Mouse (Mus musculus): ENCODE measurements around the gene 4930415O20Rik.

4930415O20Rik gene

DNA sequence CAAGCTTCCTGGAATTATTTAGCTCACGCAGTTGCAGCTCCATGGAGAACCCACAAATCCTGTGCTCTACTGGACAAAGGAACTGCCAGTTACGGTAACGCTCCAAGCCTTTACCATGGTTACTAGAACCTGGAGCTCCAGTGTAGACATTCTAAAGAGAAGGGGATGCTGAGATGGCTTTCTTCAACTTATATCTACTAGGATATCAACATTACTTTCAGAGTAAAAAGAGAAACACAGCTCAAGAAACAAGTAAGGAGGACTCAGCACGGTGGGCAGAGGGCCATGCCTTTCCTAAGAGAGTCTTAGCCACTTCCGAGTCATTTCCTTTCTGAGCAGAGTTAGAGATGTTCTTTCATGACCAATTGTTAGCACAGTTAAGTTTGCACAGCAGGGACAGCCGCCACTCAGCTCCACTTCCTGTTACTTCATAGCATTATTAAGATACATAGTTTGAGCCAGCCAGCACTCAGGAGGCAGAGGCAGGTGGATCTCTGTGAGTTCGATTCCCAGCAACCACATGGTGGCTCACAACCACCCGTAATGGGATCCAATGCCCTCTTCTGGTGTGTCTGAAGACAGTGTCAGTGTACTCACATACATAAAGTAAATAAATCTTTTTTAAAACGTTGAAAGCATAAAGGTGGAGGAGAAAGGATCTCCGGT is at the start of gene 4930415O20Rik, which contains the start of gene Ccnt1:
Gene 4930415O20Rik (plus strand): TSS at position 132 of the 666 bp plus-strand sequence.
Gene Ccnt1 (minus strand): TSS at position 51 of the 666 bp plus-strand sequence.
- DNase-seq (ENCODE audit: low spot score): no peak

GRCm38 (mm10) chr15:98521245-98521644 is 49.6 kb upstream of the 4930415O20Rik start:
- no peak for DNase-seq (ENCODE audit: low spot score)

GRCm38 (mm10) chr15:98526057-98526456 is 44.7 kb upstream of the 4930415O20Rik start:
- DNase-seq (ENCODE audit: low spot score): no peak

DNA sequence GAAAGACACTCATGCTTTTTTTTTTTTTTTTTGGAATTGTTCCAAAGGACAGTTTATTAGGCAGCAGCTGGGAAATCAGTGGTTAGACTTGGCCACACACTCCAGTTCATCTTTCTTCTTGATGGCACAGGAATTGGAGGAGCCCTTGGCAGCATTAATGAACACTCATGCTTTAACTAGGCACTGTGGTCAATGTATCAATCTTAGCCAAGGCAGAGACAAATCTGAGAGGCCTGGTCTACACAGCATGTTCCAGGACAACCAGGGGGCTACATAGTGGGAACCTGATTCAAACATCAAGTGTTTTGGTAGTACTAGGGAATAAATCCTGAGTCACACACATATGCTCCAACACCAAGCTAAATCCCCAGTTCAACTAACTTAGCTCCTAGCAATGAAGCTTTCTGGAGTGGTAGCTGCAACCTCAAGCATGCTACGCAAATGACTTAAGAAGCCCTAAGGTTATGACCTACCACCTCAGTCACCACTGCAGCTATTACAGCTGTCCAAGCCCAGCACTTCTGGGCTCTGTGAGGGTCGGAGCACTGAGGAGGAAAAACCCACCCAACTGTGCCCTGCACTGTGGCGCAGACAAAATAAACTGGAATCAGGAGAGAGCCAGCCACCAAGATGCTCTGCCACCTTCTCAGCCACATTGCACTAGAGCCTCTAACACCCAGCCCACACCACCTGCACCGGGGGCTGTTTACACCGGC is 43.6 kb upstream of the 4930415O20Rik start:
- DNase-seq (ENCODE audit: low spot score): no peak

- no peak for DNase-seq (ENCODE audit: low spot score)
These were observed 42.7 kb upstream of the 4930415O20Rik start for GRCm38 (mm10) chr15:98528066-98528563.

DNA sequence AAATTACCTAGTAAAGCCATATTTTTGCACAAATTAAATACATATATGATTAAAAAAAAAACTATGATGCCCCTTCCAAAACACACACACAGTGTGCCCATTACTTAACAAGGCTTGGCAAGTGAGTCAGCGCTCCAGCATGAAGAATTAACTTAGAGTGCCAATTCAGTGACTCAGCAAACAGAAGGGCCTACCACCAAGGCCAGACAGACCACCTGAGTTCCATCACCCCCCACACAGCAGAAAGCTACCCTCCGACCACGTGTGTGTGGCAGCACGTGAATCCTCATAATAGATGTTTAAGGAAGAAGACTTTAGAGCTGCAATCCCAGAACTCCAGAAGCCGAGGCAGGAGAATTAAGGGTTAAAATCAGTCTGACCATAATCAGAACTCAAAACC is 38.5 kb upstream of the 4930415O20Rik start:
- DNase-seq (ENCODE audit: low spot score): no peak

- DNase-seq (ENCODE audit: low spot score): no peak
These were observed 37.7 kb upstream of the 4930415O20Rik start for GRCm38 (mm10) chr15:98533035-98533531.

GRCm38 (mm10) chr15:98533881-98534627 is 36.8 kb upstream of the 4930415O20Rik start, which contains the start of gene Kansl2:
Gene Kansl2 (minus strand): TSS chr15:98534264.
- DNase-seq (ENCODE audit: low spot score): peak; percentile 95

DNA sequence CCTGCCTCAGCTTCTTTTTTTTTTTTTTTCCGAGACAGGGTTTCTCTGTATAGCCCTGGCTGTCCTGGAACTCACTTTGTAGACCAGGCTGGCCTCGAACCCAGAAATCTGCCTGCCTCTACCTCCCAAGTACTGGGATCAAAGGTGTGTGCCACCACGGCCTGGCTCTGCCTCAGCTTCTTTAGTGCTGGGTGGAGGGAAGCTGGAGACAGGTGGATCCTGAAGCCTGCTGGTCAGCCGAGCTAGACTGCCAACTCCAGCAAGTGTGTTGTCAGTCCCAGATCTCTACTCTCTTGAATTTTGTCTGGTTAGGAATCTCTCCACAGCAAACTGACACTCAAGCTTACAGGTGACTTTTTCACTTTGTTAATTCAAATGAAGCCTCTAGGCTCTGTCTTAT is 34.9 kb upstream of the 4930415O20Rik start:
- no peak for DNase-seq (ENCODE audit: low spot score)

GRCm38 (mm10) chr15:98536828-98537510 is 33.8 kb upstream of the 4930415O20Rik start:
- no peak for DNase-seq (ENCODE audit: low spot score)

DNA sequence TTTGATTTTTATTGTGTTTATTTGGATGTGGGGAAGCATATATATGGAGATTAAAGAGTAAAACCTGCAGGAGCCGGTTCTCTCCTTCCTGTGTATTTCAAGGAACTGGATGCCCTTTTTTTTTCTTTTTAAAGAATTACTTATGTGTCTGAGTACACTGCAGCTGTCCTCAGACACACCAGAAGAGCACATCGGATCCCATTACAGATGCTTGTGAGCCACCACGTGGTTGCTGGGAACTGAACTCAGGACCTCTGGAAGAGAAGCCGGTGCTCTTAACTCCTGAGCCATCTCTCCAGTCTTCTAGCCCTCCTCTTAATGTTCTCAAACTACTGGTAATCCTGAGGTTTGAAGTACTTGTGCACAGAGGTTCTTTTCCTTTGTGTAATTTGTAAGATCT is 32.9 kb upstream of the 4930415O20Rik start:
- DNase-seq (ENCODE audit: low spot score): no peak

DNA sequence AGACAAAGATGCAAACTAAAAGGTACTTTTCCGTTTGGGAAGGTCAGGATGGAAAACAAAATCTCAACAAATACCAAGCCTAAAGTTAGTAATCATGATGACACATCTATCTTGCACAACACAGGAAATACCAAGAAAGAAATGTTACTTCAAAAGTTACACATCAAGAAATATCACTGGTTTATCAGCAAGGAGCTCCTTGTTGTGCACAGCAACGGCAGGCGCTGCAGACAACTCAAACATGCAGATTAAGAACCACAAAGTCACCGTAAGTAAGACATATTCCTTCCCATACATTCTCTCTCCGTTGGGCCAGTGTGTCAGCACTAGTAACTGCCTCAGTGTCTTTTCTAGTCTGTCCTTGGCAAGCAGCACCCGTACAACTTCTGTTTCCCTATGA is 29.7 kb upstream of the 4930415O20Rik start:
- DNase-seq (ENCODE audit: low spot score): no peak

DNA sequence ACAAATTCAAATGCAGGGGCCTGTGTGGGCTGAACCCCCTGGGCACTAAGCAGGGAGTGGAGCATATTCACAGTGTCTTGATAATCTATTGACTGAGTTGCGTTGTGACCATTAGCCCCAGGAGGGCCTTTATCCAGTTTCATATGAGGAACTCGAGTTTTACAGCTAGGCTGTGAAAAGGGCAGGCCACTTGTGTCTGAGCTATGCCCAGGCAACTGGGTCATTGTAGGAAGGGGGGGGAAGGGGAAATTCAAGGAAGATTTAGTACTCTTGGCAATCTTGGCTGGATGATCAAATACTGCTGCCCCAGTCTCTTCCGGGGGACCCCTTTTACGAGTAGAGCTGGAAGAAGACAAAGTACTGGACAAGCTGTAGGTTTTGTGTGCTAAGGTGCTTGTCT is 27.5 kb upstream of the 4930415O20Rik start:
- DNase-seq (ENCODE audit: low spot score): no peak

- DNase-seq (ENCODE audit: low spot score): no peak
These were observed 25.7 kb upstream of the 4930415O20Rik start for GRCm38 (mm10) chr15:98545151-98545550.

DNA sequence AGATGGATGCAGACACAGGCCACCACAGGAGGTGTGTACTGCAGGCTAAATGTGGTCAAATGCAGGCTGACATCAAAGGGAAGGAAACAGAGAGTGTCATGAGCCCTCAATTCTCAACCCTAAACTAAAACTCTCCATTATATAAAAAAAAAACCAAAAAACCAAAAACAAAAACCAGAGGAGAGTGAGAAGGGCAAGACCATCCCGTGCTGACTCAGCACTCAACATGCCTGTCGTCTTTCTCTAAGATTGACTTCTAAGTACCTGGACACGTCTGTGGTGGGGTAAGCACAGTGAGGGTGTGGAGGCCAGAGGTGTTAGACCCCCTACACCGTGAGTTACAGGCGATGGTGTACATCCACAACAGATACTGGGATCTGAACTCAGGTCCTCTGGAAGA is 24.0 kb upstream of the 4930415O20Rik start:
- DNase-seq (ENCODE audit: low spot score): no peak

DNA sequence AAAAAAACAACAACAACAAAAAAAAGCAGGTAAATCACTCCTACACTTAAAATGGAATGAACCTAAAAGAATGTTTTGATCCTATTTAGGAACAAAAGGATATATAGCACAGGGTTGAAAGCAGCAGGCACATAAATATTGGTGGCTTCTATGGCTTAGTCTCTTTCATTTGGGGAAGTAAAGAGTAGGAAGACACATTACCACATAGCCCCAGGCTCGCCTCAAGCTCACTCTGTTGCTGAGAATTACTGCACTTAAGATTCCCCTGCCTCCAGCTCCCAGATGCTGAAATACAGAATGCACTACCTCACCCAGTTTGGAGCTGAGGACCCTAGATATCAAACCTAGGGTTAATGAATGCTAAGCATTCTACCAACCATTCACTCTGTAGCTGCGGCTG is 18.0 kb upstream of the 4930415O20Rik start:
- DNase-seq (ENCODE audit: low spot score): no peak

- DNase-seq (ENCODE audit: low spot score): no peak
These were observed 14.9 kb upstream of the 4930415O20Rik start for GRCm38 (mm10) chr15:98555881-98556280.

DNA sequence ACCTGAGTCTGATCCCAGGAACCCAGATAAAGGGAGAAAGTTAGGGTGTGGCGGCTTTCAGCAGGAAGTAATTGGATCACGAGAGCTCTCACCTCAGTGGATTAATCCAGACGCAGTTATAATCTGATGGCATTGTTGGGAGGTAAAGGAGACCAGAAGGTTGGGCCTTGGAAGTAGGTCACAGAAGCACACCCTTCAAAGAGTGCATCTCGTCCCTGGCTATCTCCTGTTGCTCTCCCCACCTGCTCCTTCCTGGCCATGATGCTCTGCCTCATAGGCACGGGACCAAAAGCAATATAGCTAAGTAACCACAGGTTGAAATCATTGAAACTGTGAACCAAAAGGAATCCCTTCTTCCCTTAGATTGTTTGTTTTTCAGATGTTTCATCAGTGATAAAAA is 13.6 kb upstream of the 4930415O20Rik start:
- no peak for DNase-seq (ENCODE audit: low spot score)

GRCm38 (mm10) chr15:98566973-98567277 is 3.9 kb upstream of the 4930415O20Rik start:
- DNase-seq (ENCODE audit: low spot score): no peak

- DNase-seq (ENCODE audit: low spot score): peak; percentile 99
These were observed 3.3 kb upstream of the 4930415O20Rik start for GRCm38 (mm10) chr15:98567278-98568134.

All from testis, postnatal 10 days (tissue).